Mouse (Mus musculus) adrenal gland, postnatal 36 days (tissue): ENCODE data around the gene D630045J12Rik. TPM values are rescaled to one million over a fixed set of nuclear protein-coding genes. Genes with fewer than 3 reads are reported as not detected.

ENCODE experiments used
- DNase-seq, 2 experiments: peaks; one replicate each; pipeline ENCODE4 v3.0.0; 2021; ENCODE audit warnings: mixed read lengths in 1 of 2
- total RNA-seq, 2 experiments: library from RNA; stranded (reverse); gene quantifications; 2 replicates each; pipeline ENCODE4 v1.2.3; 2021

The D630045J12Rik gene
- total RNA-seq, 2 experiments from 2014 or later, result 3.0 to 3.7 TPM

- DNase-seq, result peak; percentile 69 to 77
These were observed 118.8 kb downstream of the D630045J12Rik start for GRCm38 (mm10) chr6:38134806-38135559.

- DNase-seq, result peak; percentile 85 to 88
These were observed 122.0 kb downstream of the D630045J12Rik start for GRCm38 (mm10) chr6:38131801-38132231.

DNA sequence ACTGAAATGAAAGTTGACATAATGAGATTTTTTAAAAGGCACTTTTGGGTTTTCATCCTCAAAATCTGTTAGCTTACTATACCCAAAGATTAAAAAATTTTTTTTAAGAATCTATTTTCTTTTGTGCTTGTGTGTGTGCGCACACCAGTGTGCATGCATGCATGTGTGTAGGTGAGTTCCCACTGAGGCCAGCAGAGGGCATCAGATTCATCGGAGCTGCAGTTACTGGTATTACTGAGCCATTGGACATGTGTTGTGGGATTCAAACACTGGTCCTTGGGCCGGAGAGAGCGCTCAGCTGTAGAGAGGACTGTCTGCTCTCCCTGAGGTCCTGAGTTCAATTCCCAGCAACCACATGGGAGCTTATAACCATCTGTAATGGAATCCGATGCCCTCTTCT is 123.9 kb downstream of the D630045J12Rik start:
- no peak for DNase-seq

DNA sequence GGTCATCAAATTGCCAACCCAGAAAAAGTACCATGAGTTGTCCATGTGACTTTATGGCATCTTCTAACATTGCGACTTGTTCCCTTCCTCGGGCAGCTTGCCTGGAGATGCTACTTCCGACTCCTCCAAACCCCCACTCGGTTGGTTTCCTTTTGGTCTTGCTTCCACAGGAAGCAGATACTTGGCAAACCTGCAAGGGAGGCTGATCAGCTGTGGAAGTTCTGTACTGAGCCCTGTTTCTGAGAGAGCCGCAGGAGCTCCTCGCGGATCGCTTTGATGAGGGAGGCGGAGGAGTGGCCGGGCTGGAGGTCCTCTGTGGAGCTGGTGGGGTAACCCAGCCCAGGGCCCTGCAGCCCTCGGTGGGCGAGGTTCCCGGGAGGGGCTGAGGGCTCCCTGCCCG is 125.7 kb downstream of the D630045J12Rik start:
- peak; percentile 10 to 22 for DNase-seq

- DNase-seq, result no peak
These were observed 128.3 kb downstream of the D630045J12Rik start for GRCm38 (mm10) chr6:38125462-38125861.

- no peak for DNase-seq
These were observed 128.9 kb downstream of the D630045J12Rik start for GRCm38 (mm10) chr6:38124882-38125281.

GRCm38 (mm10) chr6:38124207-38124835 is 129.5 kb downstream of the D630045J12Rik start, which contains the start of gene Atp6v0a4:
Gene Atp6v0a4 (minus strand): TSS chr6:38124586.
- DNase-seq, result no peak

DNA sequence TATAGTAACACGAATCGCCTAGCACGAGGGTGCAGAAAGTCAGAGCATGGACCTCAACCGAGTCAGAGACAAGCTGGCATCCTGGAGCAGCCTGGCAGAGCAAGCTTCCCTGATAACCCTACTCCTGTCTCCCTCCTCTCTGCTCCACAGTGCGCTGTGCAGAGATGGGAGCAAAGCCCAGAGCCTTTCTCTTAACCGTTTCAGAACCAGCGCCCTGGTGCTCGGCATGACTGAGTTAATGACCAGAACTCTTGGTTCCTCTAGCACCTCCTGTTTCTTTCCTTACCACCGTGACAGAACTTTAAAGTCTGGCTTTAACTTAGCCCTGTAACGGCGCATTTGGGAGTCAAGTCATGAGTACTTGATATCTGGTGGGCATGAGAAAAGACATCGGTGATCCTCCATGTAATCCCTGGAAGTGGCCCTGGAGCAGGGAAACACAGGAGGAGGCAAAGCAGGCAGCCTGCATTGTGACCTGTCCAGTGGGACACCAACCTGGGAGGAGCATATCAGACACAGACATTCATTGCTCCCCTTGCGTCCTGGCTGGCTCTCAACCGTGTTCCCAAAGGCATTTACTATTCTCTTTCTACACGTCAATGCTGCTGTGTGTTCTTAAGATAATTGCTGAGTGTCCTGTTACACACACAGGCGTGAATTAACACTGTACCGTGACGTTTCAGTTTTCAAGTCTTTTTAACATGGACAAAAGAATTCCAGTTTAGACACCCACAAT is 130.2 kb downstream of the D630045J12Rik start:
- DNase-seq, result no peak

GRCm38 (mm10) chr6:38122791-38123190 is 131.0 kb downstream of the D630045J12Rik start:
- peak; percentile 19 to 38 for DNase-seq

GRCm38 (mm10) chr6:38121843-38122242 is 132.0 kb downstream of the D630045J12Rik start:
- no peak for DNase-seq

DNA sequence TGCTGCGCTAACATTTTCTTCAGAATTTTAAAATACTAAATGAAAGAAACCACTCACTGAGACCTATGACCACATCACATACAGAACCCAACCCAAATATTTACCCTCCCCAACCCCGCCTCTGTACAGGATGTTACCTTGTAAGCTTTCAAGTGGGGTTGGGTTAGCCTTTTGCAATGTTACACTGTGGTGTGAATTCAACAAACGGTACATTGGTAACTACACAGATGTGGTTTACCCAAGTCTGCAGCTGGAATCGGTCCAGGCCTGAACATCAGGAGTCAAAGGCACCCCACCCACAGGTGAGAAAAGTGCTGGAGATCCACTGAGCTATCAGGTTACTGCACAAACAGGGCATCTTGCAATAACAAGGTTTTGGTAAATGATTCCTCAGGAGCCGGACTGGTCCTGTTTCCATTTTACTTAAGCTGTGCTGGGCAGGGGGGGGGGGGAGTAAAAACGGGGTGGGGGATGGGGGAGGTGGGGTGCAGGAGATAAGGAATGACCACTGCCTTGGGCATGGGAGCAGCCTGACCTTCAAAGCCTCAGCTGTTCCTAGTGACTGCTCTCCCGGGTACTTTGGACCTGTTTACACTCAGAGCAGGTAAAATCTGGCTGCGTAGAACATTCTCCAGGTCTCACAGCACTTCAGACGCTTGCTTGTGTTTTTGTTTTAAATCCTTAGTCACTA is 133.0 kb downstream of the D630045J12Rik start:
- DNase-seq, result no peak

GRCm38 (mm10) chr6:38118341-38118740 is 135.5 kb downstream of the D630045J12Rik start:
- DNase-seq, result no peak

DNA sequence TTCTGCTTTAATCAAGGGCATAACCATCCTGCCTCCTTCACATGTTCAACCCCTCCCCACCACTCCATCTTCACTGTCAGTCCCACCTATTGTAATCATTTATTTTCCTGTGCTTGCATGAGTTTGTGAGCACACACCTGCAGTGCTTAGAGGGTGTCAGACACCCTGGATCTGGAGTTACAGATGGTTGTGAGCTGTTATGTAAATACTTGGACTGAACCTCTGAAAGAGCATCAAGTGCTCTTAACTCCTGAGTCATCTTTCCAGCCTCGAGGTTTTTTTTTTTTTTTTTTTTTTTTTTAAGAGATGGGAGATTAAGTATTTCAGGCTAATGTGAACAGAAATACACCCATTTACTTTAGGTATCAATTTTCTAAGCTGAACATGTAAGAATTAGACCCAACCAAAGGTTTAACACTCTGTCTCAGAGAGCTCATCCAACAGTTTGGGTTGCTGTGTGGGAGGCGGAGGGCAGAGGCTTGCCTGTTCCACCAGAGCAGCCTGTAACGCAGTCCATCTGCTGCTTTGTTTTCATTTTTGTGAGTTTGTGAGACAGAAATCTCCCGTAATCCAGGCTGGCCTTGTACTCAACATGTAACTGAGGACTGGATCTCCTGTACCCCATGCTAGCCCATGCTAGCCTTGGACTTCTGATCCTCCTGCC is 137.6 kb downstream of the D630045J12Rik start:
- DNase-seq, result no peak

- DNase-seq, result no peak
These were observed 142.9 kb downstream of the D630045J12Rik start for GRCm38 (mm10) chr6:38110859-38111258.

DNA sequence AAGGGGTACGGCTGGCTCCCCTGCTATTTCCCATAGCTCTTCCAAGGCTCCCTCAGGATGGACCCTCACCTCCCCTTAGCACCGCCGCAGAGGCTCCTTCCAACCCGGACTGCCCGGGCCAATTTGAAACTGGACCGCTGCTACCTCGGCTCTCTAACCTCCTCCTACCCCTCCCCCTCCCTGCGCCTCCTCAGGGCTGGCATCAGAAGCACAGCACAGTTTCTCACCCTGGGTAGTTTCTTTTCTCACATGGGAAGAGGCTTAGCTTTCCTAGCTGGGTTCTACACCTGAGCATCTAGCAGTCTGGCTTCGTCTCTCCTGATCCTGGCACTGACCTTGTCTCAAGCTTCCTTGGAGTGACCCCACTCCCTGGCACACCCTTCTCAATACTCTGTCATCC is 143.9 kb downstream of the D630045J12Rik start:
- DNase-seq, result no peak

GRCm38 (mm10) chr6:38109160-38109795 is 144.5 kb downstream of the D630045J12Rik start, which contains the start of gene Tmem213:
Gene Tmem213 (plus strand): TSS chr6:38109255.
- no peak for DNase-seq

DNA sequence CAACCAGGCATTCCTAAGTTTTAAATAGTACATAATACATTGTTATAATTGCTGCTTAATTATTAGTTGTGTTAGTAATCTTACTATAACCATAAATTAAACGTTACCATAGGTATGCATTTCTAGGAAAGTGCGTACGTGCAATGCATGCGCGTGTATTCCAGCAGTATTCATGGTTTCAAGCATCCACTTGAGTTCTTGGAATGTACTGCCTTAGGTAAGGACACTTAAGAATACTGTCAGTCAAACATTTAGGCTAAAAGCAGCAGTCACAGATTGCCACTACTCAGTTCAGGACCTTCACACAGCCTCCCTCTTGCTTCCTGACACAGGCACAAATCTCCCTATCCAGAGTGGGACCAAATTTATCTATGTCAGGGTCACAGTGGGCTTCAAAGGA is 145.4 kb downstream of the D630045J12Rik start:
- DNase-seq, result no peak

- no peak for DNase-seq
These were observed 147.9 kb downstream of the D630045J12Rik start for GRCm38 (mm10) chr6:38105924-38106323.

DNA sequence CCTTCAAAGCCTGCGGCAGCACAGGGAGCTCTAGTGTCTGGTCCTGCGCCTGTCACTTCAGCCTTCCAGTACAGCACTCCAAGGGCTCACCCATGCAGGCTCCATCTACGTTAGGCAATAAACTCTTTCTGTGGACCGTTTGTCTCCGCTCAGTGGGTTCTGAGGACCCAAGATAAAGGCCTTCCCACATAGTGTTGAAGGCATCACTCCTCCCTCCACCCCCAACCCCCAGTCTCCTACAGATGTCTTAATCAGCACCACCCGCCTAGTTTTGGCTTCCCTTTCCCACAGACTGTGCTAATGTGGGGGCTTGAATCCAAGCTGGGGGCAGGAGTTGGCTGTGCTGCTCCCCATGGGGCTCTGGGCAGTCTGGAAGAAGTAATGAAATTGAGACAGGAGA is 150.0 kb downstream of the D630045J12Rik start:
- no peak for DNase-seq

GRCm38 (mm10) chr6:38102216-38102795 is 151.5 kb downstream of the D630045J12Rik start:
- DNase-seq, result no peak

GRCm38 (mm10) chr6:38096961-38097370 is 156.8 kb downstream of the D630045J12Rik start:
- DNase-seq, result no peak
